Mouse (Mus musculus): ENCODE data around the gene Carm1.

DNA sequence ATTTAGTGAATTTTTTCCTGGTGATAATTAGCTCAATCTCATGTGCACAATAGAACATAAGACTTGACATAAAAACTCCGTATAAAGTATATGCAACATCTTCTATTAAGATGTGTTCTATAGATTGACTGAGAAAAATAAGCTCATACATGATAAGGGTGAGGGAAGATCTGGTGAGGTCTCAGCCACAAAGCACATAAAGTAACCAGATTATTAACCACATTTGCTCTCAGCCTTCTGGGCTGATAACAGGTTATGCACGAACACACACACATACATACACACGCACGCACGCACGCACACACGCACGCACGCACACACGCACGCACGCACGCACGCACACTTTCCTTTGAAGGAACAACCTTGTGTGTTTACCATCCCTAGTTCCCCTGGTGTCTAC is 10.2 kb upstream of the Carm1 start:
- no peak for TF ChIP-seq USF1 (IDR thresholded peaks at IDR 0.05; ENCODE audit: low read depth)
- no peak for TF ChIP-seq POLR2AphosphoS2 (IDR thresholded peaks at IDR 0.05; ENCODE audit: insufficient read length, low read depth)
- TF ChIP-seq TCF3 (IDR thresholded peaks at IDR 0.05; ENCODE audit: insufficient read length, low read depth) = no peak
- TF ChIP-seq POLR2A (IDR thresholded peaks at IDR 0.05; ENCODE audit: insufficient read length, low read depth) = no peak
- no peak for TF ChIP-seq REST (IDR thresholded peaks at IDR 0.05; ENCODE audit: insufficient read depth, insufficient read length)
- no peak for TF ChIP-seq E2F4 (IDR thresholded peaks at IDR 0.05; ENCODE audit: insufficient read depth)
- TF ChIP-seq MYOG (IDR thresholded peaks at IDR 0.05; ENCODE audit: control insufficient read depth in 1 of 3, insufficient read depth in 1 of 3, insufficient read length in 2 of 3, low read depth in 2 of 3) = no peak
- no peak for TF ChIP-seq SRF (IDR thresholded peaks at IDR 0.05; ENCODE audit: control insufficient read depth, insufficient read length, low read depth)
- TF ChIP-seq CEBPB (IDR thresholded peaks at IDR 0.05; ENCODE audit: insufficient read depth, poor library complexity, severe bottlenecking) = no peak
- TF ChIP-seq MAX (IDR thresholded peaks at IDR 0.05; ENCODE audit: low read depth) = no peak
- no peak for TF ChIP-seq MYOD1 (IDR thresholded peaks at IDR 0.05; ENCODE audit: control insufficient read depth in 1 of 3, insufficient read length in 2 of 3, low read depth in 2 of 3)
- no peak for TF ChIP-seq TCF12 (IDR thresholded peaks at IDR 0.05; ENCODE audit: insufficient read depth, poor library complexity, severe bottlenecking)
